In genomic region chr10:84772380-84773130, GRCm38 (mm10) we compare ENCODE assay signal across 14 mouse cellular contexts. TPM values are rescaled to one million over a fixed set of nuclear protein-coding genes. Genes with fewer than 3 reads are reported as not detected.
DNase-seq lines count a peak whose midpoint lies in the region; ATAC-seq and TF ChIP-seq lines count a peak whose summit lies in the region.
"Had no signal": no experiment of that assay in that cellular context is flagged by ENCODE, and none has a peak within 500 bp of the region (broad histone marks: within the 10 kb centered on the region; RNA-seq: fewer than 3 reads in every experiment).

No protein-coding gene starts in this region.

- H3K9me3 ChIP-seq in neural tube, embryonic 11.5 days (ENCODE audit: control insufficient read depth, low read length), result no peaks in the 10 kb centered on the region
- no peaks in the 10 kb centered on the region for H3K9me3 ChIP-seq in heart, postnatal 0 days (replicated peaks; ENCODE audit: control insufficient read depth, low read length)
- no peaks in the 10 kb centered on the region for H3K9me3 ChIP-seq in liver, embryonic 12.5 days (replicated peaks)
- H3K9me3 ChIP-seq: embryonic facial prominence, embryonic 12.5 days; neural tube, embryonic 12.5 days had no signal

- peak; percentile 43; the same call in 1 of the 2 replicates for ATAC-seq in neural tube, embryonic 11.5 days (ENCODE audit: insufficient read depth, low FRiP score, low TSS enrichment)
- peak; percentile 52 for ATAC-seq in heart, postnatal 0 days (ENCODE audit: insufficient read depth, low read depth)
- no peak for ATAC-seq in liver, embryonic 12.5 days
- ATAC-seq: Patski had no signal

- no peak overlapping the region for H3K9ac ChIP-seq in neural tube, embryonic 11.5 days (ENCODE audit: low read length)
- no peak overlapping the region for H3K9ac ChIP-seq in heart, postnatal 0 days (replicated peaks; ENCODE audit: low read depth, low read length)
- H3K9ac ChIP-seq in liver, embryonic 12.5 days, result no peak overlapping the region
- H3K9ac ChIP-seq: embryonic facial prominence, embryonic 12.5 days; neural tube, embryonic 12.5 days had no signal

- H3K4me1 ChIP-seq in neural tube, embryonic 11.5 days (ENCODE audit: control insufficient read depth, insufficient read depth, low read length), result peaks cover 4% of the 10 kb centered on the region; the same call in 1 of the 2 replicates
- H3K4me1 ChIP-seq in heart, postnatal 0 days (ENCODE audit: control insufficient read depth, insufficient read depth), result peaks cover 30% of the 10 kb centered on the region
- no peaks in the 10 kb centered on the region for H3K4me1 ChIP-seq in liver, embryonic 12.5 days

- no peaks in the 10 kb centered on the region for H3K27me3 ChIP-seq in neural tube, embryonic 11.5 days (ENCODE audit: control insufficient read depth, insufficient read depth, low read length)
- H3K27me3 ChIP-seq in heart, postnatal 0 days (ENCODE audit: control insufficient read depth, insufficient read depth, low read length), result no peaks in the 10 kb centered on the region
- H3K27me3 ChIP-seq in liver, embryonic 12.5 days (replicated peaks), result peaks cover 27% of the 10 kb centered on the region; the same call in 1 of the 2 replicates
- H3K27me3 ChIP-seq: embryonic facial prominence, embryonic 12.5 days; neural tube, embryonic 12.5 days had no signal

- peak; percentile 79 to 82 for DNase-seq in frontal cortex, adult 2 months (ENCODE audit: extremely low spot score in 1 of 2, low spot score in 1 of 2)
- no peak for DNase-seq in frontal cortex, postnatal 25 days (ENCODE audit: low spot score in 2 of 2)
- DNase-seq in neural tube, embryonic 11.5 days (ENCODE audit: low spot score), result no peak
- DNase-seq in neural tube, embryonic 10.5 days (ENCODE audit: extremely low spot score, low spot score), result no peak
- DNase-seq in heart, postnatal 0 days (ENCODE audit: low spot score), result peak; percentile 51
- DNase-seq in retina, embryonic 14.5 days (ENCODE audit: low spot score), result no peak
- no peak for DNase-seq in ovary, adult 18-20 months (ENCODE audit: low spot score)
- DNase-seq: B cell, adult 2 months had no signal

- H3K27ac ChIP-seq in neural tube, embryonic 11.5 days (ENCODE audit: low read depth, low read length), result no peak overlapping the region
- H3K27ac ChIP-seq in heart, postnatal 0 days (ENCODE audit: low read depth), result peak overlapping the region; percentile 44; the same call in 1 of the 2 replicates
- H3K27ac ChIP-seq in liver, embryonic 12.5 days, result no peak overlapping the region
- H3K27ac ChIP-seq: embryonic facial prominence, embryonic 12.5 days; kidney, postnatal 0 days; macrophage; neural tube, embryonic 12.5 days had no signal

- no peak overlapping the region for H3K4me3 ChIP-seq in neural tube, embryonic 11.5 days (ENCODE audit: low read depth, low read length)
- no peak overlapping the region for H3K4me3 ChIP-seq in heart, postnatal 0 days (ENCODE audit: low read depth, low read length)
- H3K4me3 ChIP-seq in liver, embryonic 12.5 days, result no peak overlapping the region
- H3K4me3 ChIP-seq: embryonic facial prominence, embryonic 12.5 days; neural tube, embryonic 12.5 days had no signal

- no peak for TF ChIP-seq CTCF in heart, postnatal 0 days (IDR thresholded peaks at IDR 0.05; ENCODE audit: low read depth)

- no peak overlapping the region for H3K4me2 ChIP-seq in neural tube, embryonic 11.5 days (ENCODE audit: low read depth)
- H3K4me2 ChIP-seq in heart, postnatal 0 days (ENCODE audit: low read depth, low read length), result no peak overlapping the region
- H3K4me2 ChIP-seq in liver, embryonic 12.5 days, result no peak overlapping the region
- H3K4me2 ChIP-seq: embryonic facial prominence, embryonic 12.5 days; neural tube, embryonic 12.5 days had no signal

- H3K36me3 ChIP-seq in neural tube, embryonic 11.5 days (ENCODE audit: control insufficient read depth, insufficient read depth, low read length), result no peaks in the 10 kb centered on the region
- no peaks in the 10 kb centered on the region for H3K36me3 ChIP-seq in heart, postnatal 0 days (replicated peaks; ENCODE audit: control insufficient read depth, insufficient read depth, low read length)
- no peaks in the 10 kb centered on the region for H3K36me3 ChIP-seq in liver, embryonic 12.5 days
- H3K36me3 ChIP-seq: embryonic facial prominence, embryonic 12.5 days had no signal

- 0 out of 2 replicates have a peak, but pooled peaks have one; percentile 25 for TF ChIP-seq EP300 in heart, postnatal 0 days (IDR thresholded peaks at IDR 0.05; ENCODE audit: low read depth)

- WGBS in neural tube, embryonic 11.5 days, result 82% methylated on average over 4 of the region's 4 CpGs
- 29% methylated on average over 4 of the region's 4 CpGs for WGBS in heart, postnatal 0 days
- WGBS in liver, embryonic 12.5 days (ENCODE audit: insufficient replicate concordance), result 67% methylated on average over 4 of the region's 4 CpGs

RNA-seq across cellular contexts. Expression of gene Rfx4, which starts 16.7 kb away (rescaled TPM):
- 13.0 and 13.1 TPM in 2 replicates for polyA plus RNA-seq in frontal cortex, adult 2 months (2012; rRNA removed)
- 56.3 and 62.9 TPM in 2 replicates for polyA plus RNA-seq in neural tube, embryonic 11.5 days (2014; fragmentation: Nextera tagmentation; extraction: Ambion mirVana)
- not detected in 2 replicates for total RNA-seq in heart, postnatal 0 days (2014; rRNA removed; ENCODE audit: low replicate concordance)
- not detected in 2 replicates for polyA plus RNA-seq in heart, postnatal 0 days (2015; fragmentation: Nextera tagmentation; extraction: Ambion mirVana)
- not detected in 2 replicates for polyA plus RNA-seq in liver, embryonic 12.5 days (2016; fragmentation: Nextera tagmentation; extraction: Ambion mirVana)
- polyA plus RNA-seq: macrophage had no signal

Comparison
In these comparisons a context has a peak if more than half of its experiments do, and no peak if none do; other contexts are left out.
1. DNase-seq: peak in frontal cortex, adult 2 months (2 of 2) and heart, postnatal 0 days (single experiment); none in frontal cortex, postnatal 25 days (0 of 2), neural tube, embryonic 11.5 days (single experiment), neural tube, embryonic 10.5 days (single experiment), retina, embryonic 14.5 days (single experiment) and ovary, adult 18-20 months (single experiment).
2. RNA of gene Rfx4, which starts 16.7 kb away (polyA plus RNA-seq): 56.3 to 62.9 TPM in neural tube, embryonic 11.5 days and 13.0 to 13.1 TPM in frontal cortex, adult 2 months; not detected in heart, postnatal 0 days and not detected in liver, embryonic 12.5 days; every median in the first group is over 10 times any median in the second.